Comparison of ENCODE assay signal across 24 mouse cellular contexts in genomic region chr7:122304521-122304920, GRCm38 (mm10).
"Had no signal": no experiment of that assay in that cellular context is flagged by ENCODE, and none has a peak within 500 bp of the region (broad histone marks: within the 10 kb centered on the region; RNA-seq: fewer than 3 reads in every experiment).

No protein-coding gene starts in this region.

- DNase-seq: gastrocnemius, postnatal 14 days; gastrocnemius, postnatal 36 days; heart, adult 11 months; heart, adult 2 months; heart, postnatal 14 days; heart, postnatal 36 days; kidney, adult 11 months; kidney, adult 2 months; kidney, adult 9 months; kidney, postnatal 14 days; kidney, postnatal 36 days; liver; liver, embryonic 13.5 days had no signal

- H3K4me3 ChIP-seq: heart, adult 2 months; heart, embryonic 13.5 days; heart, embryonic 15.5 days; hindbrain, embryonic 13.5 days; hindbrain, embryonic 15.5 days; kidney, embryonic 15.5 days; left cerebral cortex, adult 2 months; limb, embryonic 10.5 days; limb, embryonic 12.5 days; liver, embryonic 13.5 days; liver, embryonic 15.5 days had no signal

- H3K27ac ChIP-seq: heart, adult 2 months; heart, embryonic 13.5 days; heart, embryonic 15.5 days; hindbrain, embryonic 13.5 days; hindbrain, embryonic 15.5 days; hindbrain, postnatal 0 days; kidney, embryonic 15.5 days; kidney, postnatal 0 days; limb, embryonic 10.5 days; limb, embryonic 12.5 days; liver, embryonic 13.5 days; liver, embryonic 15.5 days had no signal
